Mouse (Mus musculus): ENCODE data around the gene Folh1. TPM values are rescaled to one million over a fixed set of nuclear protein-coding genes. Genes with fewer than 3 reads are reported as not detected.

Folh1 gene
- polyA plus RNA-seq, 1 experiment from 2014 or later = 0.52 TPM

Other genes with a start within 250 kb of the Folh1 start
- not detected in 2 replicates for gene Olfr295, start 192.1 kb downstream of the Folh1 start, polyA plus RNA-seq (2015; fragmentation: Nextera tagmentation; extraction: Ambion mirVana)
- not detected in 2 replicates for gene Olfr294, start 159.3 kb downstream of the Folh1 start, polyA plus RNA-seq (2015; fragmentation: Nextera tagmentation; extraction: Ambion mirVana)
- gene Olfr293, start 126.9 kb downstream of the Folh1 start, polyA plus RNA-seq (2015; fragmentation: Nextera tagmentation; extraction: Ambion mirVana) = not detected in 2 replicates
- gene Olfr292, start 87.6 kb downstream of the Folh1 start, polyA plus RNA-seq (2015; fragmentation: Nextera tagmentation; extraction: Ambion mirVana) = not detected in 2 replicates
- gene Vmn2r77, start 19.1 kb upstream of the Folh1 start, polyA plus RNA-seq (2015; fragmentation: Nextera tagmentation; extraction: Ambion mirVana) = not detected in 2 replicates
- gene Vmn2r78, start 139.2 kb upstream of the Folh1 start, polyA plus RNA-seq (2015; fragmentation: Nextera tagmentation; extraction: Ambion mirVana) = not detected in 2 replicates
- gene Vmn2r79, start 220.2 kb upstream of the Folh1 start, polyA plus RNA-seq (2015; fragmentation: Nextera tagmentation; extraction: Ambion mirVana) = not detected in 2 replicates